Mouse (Mus musculus): ENCODE results near the gene Otulin.

Otulin gene

DNA sequence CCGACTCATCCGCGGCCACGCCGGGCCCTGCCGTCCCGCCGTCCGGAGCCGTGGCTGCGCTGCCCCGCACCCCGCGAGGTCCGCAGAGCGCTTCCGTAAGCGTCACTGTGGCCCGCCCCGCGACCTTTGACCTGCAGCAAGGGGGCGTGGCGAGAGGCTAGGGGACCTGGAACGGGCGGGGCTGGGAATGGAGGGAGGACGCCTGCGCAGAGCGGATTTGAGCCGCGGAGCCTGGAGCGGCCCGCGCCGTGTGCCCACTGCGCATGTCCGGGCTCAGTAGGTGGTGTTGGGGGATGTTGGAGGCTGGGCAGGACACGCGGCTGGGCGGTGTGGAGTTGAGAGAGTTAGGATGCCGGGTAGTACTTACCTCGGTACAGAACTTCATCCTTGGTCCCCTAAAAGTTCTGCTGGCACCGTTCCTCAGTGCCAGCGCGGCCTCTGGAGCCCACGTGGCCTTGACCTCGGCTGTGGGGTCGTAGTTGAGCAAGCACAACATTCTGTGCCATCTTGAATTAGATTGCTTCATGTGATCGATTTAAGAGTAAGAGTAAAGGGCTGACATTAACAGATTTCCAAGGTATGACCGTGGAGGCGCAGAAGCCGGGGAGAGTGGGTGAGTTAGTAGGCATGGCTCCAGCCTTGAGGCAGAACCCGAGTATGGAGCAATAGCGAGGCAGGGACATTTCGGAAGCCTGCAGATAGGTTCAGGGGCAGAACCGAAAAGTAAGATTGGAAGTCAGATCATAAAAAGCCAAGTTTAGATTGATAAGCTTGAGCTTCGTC lies at the start of gene Otulin:
Gene Otulin (minus strand): TSS at position 93 of the 783 bp plus-strand sequence.
- DNase-seq (ENCODE audit: low spot score), result peak; percentile 99

DNA sequence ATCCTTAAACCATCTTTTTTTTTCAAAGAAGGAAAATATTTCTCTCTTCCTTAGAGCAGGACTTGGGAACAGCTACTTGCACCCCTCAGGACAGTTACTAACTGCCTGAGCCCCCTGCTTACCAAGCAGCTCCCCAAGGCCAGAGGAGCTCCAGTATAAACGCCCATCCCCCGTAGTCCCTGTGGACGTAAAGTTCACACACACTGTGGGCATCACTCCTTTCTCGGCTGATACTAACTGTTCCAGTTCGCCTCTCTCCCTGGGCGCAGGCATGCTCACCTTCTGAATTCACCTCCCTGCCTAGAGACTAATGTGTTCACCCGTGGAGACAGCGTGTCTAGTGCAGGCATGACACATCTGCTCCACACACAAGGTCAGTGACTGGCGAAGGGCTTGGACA lies 48.0 kb upstream of the Otulin start:
- DNase-seq (ENCODE audit: low spot score), result no peak

DNA sequence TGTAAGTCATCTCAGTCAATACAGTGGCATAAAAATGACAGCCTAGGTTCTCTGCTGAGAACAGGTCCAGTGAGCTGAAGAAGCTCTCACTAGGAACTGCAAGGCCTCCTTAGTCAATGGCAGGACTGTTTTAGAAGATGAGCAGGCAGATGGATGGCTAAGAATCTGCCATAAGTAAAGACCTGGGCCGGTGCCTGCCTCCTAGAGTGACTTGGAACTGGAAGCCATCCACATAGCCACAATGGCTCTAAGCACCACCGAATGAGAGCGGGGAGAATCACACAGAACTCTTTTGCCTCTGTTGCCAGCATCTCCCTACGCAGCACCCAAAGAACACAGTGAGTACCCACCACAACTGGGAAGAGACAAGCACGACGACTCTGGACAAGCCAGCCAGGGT lies 47.3 kb upstream of the Otulin start:
- no peak for DNase-seq (ENCODE audit: low spot score)

GRCm38 (mm10) chr15:27676211-27676610 lies 45.7 kb upstream of the Otulin start:
- DNase-seq (ENCODE audit: low spot score), result no peak

- DNase-seq (ENCODE audit: low spot score), result no peak
Observed at GRCm38 (mm10) chr15:27675122-27675521, 44.6 kb upstream of the Otulin start.

- DNase-seq (ENCODE audit: low spot score), result no peak
Observed at GRCm38 (mm10) chr15:27674041-27674440, 43.5 kb upstream of the Otulin start.

- no peak for DNase-seq (ENCODE audit: low spot score)
Observed at GRCm38 (mm10) chr15:27673151-27673550, 42.7 kb upstream of the Otulin start.

DNA sequence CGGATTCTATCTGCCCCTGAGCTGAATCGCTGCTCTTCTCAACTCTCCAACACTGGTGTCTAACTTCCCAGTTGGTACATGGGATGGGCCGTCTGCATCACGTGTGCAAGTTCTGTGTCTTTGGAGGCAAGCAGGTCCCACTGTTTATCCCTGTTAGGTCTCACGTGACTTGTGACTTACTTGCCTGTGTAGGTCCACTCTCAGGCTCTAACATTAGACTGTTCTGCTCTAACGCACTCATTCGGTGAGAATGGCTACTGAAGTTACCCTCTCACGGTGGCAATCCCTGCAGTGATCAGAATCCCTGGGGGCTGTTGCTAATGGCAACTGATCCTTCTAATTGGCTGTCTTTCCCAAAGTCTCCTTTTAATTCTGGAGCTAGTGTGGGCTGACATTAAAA lies 41.8 kb upstream of the Otulin start:
- no peak for DNase-seq (ENCODE audit: low spot score)

GRCm38 (mm10) chr15:27671612-27672245 lies 41.2 kb upstream of the Otulin start:
- DNase-seq (ENCODE audit: low spot score), result no peak

DNA sequence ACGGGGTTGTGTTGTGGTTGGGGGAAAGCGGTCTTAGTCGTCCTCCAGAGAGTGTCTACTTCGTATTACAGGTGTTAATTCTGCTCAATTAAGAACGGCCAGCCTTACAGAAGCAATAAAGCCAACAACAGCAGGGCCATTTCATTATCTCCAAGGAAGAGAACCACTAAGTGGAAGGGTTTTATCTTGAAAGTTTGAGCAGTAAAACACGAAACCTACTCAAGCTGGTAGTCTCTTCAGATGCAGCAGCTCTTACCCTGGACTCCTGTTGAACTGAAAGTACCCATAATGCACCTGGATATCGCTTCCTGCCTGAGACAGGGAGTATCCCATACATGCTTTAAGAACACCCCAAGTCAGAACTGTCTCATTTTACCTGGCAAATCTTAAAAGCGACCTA lies 40.2 kb upstream of the Otulin start:
- DNase-seq (ENCODE audit: low spot score), result no peak

- no peak for DNase-seq (ENCODE audit: low spot score)
Observed at GRCm38 (mm10) chr15:27669931-27670411, 39.5 kb upstream of the Otulin start.

GRCm38 (mm10) chr15:27669276-27669675 lies 38.8 kb upstream of the Otulin start:
- no peak for DNase-seq (ENCODE audit: low spot score)

- DNase-seq (ENCODE audit: low spot score), result no peak
Observed at GRCm38 (mm10) chr15:27668557-27668956, 38.1 kb upstream of the Otulin start.

DNA sequence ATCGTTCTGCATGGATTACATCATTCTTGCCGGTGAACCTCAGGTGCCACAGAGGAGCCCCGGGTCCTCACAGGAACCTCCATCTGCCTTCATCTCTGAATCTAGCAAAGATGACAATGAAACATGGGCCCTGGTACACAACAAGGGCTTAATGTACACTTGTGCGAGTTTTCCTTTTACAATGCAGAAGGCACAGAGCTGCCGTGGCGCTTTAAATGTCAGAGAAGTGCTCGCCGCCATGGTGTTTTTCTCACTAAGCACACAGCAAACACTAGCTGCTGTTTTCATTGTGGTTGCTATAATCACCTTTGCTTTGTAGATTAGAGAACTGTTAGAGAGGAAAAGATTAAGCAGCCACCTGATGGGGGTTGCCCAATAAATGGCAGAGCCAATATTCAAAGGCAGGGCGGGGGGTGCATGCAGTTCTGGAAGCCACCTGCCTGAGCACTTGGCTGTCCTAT lies 37.5 kb upstream of the Otulin start:
- no peak for DNase-seq (ENCODE audit: low spot score)

DNA sequence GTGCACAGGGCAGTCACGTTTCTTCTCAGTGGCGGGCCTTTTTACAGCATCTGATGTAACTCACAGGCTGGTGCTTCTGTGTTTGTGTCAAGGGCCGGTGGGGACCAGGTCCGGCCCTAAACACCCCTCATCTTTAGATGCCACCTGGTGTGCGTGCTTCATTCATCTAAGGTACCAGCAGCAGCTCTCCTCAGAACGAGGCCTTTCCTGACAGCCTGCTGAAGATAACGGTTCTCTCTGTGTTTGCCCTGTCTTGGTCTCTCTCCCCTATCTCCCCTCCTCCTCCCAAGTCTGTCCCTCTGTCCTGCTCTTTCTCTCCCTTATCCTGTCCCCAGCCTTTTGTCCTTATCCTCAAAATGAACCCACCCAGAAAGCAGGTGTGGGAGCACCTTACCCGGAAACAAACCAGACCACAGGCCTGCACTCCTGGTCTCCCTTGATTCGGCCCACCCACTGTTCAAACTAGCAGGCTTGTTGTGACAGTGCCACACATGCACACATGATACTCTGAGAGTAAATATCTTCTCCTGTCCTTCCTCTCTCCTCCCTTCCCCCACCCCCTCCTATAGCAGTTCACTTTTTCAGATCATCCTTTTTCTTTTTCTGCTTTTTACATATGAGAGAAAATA lies 36.5 kb upstream of the Otulin start:
- DNase-seq (ENCODE audit: low spot score), result no peak

- no peak for DNase-seq (ENCODE audit: low spot score)
Observed at GRCm38 (mm10) chr15:27665392-27665911, 35.0 kb upstream of the Otulin start.

GRCm38 (mm10) chr15:27664126-27664525 lies 33.6 kb upstream of the Otulin start:
- no peak for DNase-seq (ENCODE audit: low spot score)

DNA sequence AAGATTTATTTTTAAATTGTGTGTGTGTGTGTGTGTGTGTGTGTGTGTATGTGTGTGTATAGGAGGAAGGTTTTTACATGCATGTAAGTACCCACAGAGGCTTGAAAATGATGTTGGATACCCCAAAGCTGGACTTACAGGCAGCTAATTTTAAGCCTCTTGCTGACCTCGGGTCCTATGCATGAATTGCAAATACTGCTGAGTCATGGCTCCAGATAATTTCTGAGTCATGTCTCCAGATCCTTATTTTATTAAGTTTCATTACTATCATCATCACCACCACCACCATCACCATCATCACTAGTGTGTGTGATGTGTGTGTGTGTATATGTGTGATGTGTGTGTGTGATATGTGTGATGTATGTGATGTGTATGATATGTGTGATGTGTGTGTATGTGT lies 32.2 kb upstream of the Otulin start:
- DNase-seq (ENCODE audit: low spot score), result no peak

DNA sequence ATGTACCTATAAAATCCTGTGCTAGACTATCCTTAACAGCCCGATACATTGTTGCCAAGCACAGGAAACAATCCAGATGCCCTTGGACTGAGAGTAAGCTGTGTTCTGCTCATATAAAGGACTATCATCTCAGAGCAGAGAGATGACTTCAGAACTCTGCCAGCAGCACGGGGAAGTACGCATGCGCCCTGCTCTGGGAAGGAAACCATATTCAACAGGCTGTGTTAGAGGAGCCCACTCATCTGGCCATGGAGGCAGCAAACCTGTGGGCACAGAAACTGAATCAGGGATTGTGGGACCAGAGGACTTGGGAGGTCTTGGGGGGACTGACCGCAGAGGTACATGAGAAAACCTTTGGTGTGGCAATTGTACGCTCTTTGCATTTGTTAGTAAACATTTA lies 31.2 kb upstream of the Otulin start:
- no peak for DNase-seq (ENCODE audit: low spot score)

- peak; percentile 80 for DNase-seq (ENCODE audit: low spot score)
Observed at GRCm38 (mm10) chr15:27659592-27660244, 29.2 kb upstream of the Otulin start.

GRCm38 (mm10) chr15:27659143-27659542 lies 28.6 kb upstream of the Otulin start:
- no peak for DNase-seq (ENCODE audit: low spot score)

DNA sequence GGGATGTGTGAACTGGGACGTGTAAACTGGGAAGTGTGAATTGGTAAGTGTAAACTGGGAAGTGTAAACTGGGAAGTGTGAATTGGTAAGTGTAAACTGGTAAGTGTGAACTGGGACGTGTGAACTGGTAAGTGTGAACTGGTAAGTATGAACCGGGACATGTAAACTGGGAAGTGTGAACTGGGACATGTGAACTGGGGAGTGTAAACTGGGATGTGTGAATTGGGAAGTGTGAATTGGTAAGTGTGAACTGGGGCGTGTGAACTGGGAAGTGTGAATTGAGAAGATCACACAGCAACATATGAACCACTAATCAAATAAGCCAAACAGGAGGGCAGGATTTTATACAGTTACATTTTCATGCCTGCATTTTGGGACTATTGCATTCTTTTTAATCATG lies 27.9 kb upstream of the Otulin start:
- no peak for DNase-seq (ENCODE audit: low spot score)

Data from ovary, postnatal 10 days (tissue).